Mouse (Mus musculus) heart, adult 18-20 months (tissue): ENCODE measurements around the gene Hist2h2ab. TPM values are rescaled to one million over a fixed set of nuclear protein-coding genes. Genes with fewer than 3 reads are reported as not detected.
A peak's percentile ranks its signal among the peaks of the same experiment; 100 is the strongest.
"Not testable (repeated sequence)": the region's sequence is repeated elsewhere in the genome, so short reads cannot be mapped to it uniquely, and the experiment has no call there.

Experiments used
- DNase-seq, 2 experiments: peaks; one replicate each; pipeline ENCODE4 v3.0.0; 2021 to 2022; ENCODE audit warnings: mixed read lengths in 1 of 2
- total RNA-seq, 2 experiments: library from RNA; stranded (reverse); gene quantifications; 2 replicates each; pipeline ENCODE4 v1.2.3; 2021

Hist2h2ab gene
- total RNA-seq, 2 experiments from 2014 or later = 1.8 to 1.9 TPM

DNA sequence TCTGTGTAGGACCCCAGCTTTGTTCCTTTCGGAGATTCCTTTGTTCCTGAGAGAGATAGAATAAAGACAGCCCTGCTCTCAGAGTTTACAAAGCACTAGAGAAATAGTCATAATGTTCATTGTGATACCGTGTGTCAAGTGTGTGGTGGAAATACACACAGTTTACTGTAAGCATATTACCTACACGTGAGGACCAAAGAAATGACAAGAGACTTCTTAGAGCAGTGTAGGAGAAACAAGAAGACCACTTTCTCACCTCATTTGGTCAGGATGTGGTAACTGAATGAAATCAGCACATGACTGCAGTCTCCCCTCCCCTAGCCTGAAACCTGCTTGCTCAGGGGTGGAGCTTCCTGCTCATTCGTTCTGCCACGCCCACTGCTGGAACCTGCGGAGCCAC is 21.5 kb upstream of the Hist2h2ab start:
- no peak for DNase-seq

DNA sequence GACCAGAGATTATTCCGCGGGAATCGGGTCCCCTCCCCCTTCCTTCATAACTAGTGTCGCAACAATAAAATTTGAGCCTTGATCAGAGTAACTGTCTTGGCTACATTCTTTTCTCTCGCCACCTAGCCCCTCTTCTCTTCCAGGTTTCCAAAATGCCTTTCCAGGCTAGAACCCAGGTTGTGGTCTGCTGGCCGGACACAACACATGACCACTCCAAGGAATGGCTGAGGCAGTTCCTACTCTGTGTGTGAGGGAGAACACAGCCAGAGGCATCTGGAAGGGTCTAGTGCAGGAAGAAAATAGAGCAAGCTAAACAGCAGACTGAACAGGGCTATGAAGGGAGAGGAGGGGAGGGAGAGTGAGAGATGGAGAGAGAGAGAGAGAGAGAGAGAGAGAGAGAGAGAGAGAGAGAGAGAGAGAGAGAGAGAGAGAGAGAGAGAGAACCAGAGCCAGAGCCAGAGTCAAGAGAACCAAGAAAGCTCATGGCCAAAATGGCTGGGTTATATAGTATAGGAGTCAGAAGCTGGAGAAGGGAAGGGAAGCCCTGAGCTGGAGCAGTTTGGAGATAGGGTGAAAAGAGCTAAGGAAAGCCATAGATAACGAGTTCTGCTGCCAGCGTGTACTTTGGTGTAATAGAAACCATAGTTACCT is 20.9 kb upstream of the Hist2h2ab start:
- DNase-seq = not testable (repeated sequence)

DNA sequence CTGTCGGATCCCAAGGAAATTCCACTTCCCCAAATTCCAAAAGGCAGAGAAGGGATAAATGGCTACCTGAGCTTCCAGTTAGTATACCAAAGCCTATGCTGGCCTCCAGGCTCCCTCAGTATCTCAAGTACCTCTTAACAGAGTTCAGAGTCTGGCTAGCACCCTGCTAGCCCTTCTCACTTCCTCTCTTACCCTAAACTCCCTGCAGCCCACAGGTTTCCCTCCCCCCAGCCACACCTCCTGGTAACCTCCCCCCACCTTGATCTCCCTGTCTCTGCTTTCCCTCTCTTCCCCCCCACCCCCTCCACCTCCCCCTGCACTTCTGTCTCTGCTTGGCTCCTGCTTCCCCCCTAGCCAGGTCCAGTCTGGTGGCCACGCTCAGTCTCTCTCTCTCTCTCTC is 19.9 kb upstream of the Hist2h2ab start:
- DNase-seq = no peak

DNA sequence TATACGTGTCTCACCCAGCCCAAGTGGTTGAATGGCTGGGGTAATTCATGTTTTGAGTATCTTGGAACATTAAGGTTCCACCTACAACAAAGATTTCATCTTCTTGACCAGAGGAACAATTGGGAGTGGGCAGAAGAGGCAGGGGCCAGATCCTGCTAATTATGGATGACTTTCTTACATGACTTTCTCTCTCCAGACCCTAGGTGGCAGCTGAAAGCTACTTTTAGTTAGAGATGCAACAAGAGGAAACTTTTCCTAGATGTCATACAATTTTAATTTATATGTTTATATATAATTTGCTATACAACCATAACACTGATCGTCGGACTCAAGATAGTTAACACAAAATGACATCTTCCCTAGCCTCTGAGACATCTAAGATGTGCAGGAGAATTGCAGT is 11.8 kb upstream of the Hist2h2ab start:
- no peak for DNase-seq

DNA sequence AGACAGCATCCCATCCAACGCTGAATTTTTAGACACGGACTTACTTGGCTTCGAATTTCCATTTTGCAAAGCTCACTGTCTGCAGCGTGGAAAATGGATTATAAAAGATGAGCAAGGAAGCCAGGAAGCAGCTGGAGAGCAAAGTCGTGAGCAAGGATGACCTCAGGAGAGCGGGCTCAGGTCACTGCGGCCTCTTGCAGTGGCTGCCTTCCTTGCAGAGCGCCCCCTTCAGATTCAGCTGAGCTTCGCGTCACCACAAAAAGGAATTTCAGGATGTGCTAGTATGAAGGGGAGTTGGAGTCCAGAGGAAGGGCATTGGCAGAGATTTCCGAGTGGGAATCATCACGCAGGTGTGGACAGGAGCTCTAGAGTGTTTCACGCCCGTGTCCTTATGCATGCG is 10.4 kb upstream of the Hist2h2ab start:
- peak in 1 of 2 experiments; percentile 18 for DNase-seq

DNA sequence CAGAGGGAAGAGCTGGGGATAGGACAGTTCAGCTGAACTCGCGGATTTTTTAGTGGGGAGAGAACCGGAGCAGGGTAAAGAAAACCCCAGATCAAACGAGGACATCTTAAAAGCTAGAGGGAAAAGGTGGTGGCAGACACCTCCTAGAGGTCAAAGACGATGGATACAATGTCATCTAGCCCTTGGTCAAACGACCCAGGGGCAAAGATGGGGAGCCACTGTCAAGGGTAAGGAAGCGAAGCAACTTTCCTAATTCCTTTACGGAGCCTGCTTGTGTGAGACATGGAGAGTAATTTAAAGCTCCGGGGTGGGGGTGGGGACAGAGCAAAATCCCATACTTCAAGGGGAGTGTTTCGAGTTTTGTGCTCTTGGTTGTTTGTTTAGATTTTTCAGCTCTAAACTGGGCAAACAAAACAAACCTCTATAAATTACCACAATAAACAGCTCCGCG is 449 bp upstream of the Hist2h2ab start:
- peak; percentile 42 to 66 for DNase-seq

DNA sequence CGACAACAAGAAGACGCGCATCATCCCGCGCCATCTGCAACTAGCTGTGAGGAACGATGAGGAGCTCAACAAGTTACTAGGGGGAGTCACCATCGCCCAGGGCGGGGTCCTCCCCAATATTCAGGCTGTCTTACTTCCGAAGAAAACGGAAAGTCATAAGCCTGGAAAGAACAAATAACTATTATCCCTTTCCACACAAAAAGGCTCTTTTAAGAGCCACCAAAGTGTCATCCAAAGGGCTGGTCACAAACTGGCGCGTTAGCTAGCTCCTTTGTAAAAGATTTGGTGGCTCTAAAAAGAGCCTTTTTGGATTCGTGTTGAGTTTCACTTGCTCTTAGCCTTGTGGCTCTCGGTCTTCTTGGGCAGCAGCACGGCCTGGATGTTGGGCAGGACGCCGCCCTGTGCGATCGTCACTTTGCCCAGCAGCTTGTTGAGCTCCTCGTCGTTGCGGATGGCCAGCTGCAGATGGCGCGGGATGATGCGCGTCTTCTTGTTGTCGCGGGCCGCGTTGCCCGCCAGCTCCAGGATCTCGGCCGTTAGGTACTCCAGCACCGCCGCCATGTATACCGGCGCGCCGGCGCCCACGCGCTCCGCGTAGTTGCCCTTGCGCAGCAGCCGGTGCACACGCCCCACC is 583 bp downstream of the Hist2h2ab start:
- DNase-seq = not testable (repeated sequence)

DNA sequence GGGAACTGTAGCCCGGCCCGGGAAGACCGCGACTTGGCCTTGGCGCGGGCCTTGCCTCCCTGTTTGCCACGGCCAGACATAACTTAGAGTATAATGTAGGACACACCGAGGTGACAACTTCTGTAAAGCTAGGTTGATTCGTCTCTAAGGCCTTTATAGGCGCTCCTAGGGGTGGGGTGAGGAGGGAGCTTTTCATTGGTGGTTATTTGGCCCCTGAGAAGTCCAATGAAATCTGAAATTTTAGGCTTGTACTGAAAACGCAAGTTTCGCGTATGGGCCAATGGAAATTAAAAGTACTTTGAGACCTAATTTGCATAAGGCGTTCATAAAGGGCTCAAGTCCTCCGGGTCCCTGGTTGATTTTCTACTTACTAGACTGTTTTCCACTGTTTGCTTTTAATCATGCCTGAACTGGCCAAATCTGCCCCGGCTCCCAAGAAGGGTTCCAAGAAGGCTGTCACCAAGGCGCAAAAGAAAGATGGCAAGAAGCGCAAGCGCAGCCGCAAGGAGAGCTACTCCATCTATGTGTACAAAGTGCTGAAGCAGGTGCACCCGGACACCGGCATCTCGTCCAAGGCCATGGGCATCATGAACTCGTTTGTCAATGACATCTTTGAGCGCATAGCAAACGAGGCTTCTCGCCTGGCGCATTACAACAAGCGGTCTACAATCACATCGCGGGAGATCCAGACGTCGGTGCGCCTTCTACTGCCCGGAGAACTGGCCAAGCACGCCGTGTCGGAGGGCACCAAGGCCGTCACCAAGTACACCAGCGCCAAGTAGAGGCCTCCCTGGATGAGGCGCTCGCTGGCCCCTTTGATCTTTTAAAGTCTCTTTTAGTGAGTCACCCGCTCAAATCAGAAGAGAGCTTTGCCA is 1.3 kb downstream of the Hist2h2ab start, which contains the start of the genes Hist2h2ac and Hist2h2be:
TSS of gene Hist2h2ac (minus strand) at position 116 of the 875 bp plus-strand sequence.
TSS of gene Hist2h2be (plus strand) at position 355 of the 875 bp plus-strand sequence.
- DNase-seq = peak; percentile 94 to 96

DNA sequence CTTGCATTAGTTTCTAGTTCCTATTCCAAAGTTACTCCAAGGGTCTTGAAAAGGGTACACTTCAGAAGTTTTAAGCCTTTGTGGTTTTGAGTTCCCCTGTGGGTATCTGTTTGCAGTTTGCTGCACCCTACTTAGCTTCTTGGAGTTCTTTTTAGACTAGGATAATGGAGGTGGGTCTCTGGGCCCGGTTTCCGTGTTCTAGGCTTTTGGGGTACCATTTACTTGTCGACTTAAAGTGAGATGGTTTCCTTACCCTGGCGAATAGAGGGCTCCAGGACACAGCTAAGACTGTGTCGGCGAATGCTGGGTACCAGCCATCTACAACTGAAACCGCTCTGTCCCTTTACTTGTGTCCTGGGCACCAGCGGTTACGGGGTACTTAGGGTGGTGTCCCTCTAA is 2.0 kb downstream of the Hist2h2ab start:
- DNase-seq = no peak

DNA sequence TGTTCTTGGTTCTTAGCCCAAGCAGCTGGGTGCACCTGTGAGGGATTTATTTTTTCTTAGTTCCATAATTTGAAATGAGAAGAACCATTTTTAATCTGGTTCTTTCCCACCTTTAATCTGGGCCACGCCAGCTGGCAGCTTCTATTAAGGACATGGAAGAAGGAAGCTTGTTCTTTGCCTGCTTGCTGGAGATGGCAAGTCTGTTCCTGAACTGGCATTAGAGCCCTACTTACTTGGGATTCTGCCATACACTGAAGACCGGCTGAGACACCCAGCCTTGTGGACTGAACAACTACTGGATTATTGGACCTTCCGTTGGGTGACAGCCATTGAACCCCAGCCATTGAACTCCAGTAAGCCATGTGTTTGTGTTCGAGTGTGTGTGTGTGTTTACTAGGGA is 3.1 kb downstream of the Hist2h2ab start:
- no peak for DNase-seq

DNA sequence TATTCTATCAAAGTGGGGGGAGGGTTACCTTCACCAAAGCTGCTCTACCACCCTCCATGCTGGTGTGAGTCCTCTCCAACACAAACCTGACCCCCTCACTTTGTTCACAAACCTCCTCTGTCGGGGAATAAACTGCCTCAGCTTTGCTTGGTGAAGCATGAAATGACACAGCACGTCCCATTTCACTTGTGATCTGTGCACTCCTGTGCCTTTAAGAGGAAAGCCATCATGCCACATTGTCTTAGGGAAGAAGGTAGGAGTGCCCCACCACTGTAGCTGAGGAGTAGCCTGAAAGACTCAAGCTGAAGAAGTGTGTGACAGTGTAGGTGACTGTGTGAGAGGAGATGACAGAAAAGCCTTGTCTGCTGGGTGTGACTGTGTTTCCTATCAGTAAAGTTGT is 5.8 kb downstream of the Hist2h2ab start:
- DNase-seq = no peak

DNA sequence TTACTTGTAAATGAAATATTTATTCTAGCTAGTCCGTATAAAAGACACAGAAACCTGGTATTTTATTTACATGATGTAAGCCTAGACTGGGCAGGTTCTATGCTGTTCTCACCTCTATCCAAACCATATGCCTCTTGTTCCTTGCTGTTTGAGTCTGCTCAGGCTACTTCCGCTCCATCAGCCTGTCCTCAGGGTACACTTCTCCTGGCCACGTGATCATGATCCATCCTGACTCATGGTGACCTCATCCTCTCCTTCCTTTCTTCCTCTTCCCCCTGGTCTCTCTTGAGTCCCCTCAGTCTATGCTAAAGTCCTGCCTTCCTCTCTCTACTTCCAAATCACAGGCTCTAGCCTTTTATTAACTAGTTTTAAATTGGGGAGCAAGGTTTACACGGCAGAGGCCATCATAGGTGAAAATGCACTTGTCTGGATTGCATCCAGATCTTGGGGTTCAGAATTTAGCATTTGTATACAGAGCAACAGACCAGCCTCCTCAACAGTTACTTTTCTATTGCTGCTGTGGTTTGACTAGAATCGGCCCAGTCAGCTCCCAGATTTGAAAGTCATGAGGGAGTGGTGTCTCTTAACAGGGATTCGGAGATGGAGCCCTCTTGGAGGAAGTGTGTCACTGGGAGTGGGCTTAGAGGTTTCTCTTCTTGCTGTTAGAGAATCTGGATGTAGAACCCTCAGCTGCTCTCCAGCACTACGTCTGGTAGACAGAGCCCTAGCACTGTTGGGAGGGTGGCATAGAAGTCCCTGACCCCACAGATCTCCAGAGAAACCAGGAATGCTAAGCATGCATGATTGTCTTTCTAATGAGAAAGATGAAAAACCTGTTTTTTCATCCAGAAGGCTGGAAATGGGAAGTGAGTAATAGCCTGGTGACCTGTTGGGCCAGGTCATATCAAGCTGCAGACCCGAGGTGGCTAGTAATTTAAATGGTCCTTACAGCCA is 7.3 kb downstream of the Hist2h2ab start:
- DNase-seq = peak; percentile 39 to 75

DNA sequence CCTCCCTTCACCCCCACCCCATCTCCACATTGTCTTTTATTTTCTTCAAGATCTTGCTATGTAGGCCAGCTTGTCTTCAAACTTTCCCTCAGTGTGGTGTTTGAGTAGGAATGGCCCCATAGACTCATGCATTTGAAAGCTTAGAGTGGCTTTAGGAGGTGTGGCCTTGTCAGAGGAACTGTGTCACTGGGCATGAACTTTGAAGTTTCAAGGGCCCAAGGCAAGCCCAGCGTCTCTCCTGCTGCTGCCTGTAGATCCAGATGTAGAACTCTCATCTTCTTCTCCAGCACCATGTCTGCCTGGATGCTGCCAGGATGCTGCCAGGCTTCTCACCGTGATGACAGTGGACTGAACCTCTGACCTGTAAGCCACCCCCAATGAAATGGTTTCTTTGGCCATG is 9.2 kb downstream of the Hist2h2ab start:
- DNase-seq = no peak

DNA sequence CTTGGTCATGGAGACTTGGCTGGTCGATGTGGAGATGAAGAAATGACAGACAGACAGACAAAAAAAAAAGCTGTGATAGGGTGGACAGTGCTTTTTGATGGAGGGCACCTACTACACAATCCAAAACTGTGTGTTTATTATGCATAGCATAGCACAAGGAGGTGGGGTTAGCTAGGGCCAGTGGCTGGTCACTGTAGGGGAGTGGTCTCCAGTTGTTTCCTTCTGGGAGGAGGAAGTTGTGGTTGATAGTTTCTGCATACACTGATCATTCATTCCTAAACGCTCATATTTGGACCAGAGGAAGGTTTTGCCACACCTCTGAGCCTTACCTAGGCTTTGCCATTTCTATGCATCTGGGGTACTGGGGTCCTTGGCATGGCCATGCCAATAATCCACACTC is 10.7 kb downstream of the Hist2h2ab start:
- no peak for DNase-seq

DNA sequence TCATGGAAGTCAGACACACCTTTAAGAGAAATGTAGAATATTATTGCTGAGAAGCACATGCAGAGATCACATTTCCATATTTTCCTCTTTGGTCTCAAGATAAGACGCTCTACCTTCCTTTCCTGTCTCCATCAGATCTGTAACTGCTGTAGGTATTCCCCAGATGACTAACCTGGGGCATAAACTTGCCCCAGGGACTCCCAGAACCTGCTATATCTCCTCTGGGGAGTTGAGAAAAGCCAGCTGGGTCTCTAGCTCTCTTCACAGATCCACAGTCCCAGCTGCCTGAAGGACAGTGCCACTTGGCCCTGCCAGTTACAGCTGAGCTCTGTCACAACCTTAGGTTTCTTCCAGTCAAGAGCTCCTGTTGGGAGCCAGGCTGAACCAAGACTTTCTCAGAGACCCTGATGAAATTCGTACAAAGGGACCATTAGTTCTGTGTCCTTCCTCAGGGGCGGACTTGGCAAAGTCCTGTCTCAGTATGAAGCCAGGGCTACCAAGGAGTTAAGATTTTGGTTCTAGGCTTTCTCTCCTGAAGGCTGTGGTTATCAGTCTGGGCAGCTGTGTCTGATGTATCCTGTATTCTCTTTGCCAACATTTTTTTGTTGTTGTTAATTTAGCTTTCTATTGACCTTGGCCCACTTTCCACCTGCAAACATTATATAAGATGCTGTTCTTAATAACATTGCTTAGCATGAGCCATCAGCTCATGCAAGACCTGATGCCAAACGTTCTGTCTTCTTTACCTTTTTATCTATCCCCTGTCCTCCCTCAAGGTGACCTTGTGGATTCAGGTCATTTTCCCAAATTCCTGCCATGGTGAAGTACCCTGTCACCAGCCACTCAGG is 11.5 kb downstream of the Hist2h2ab start:
- peak in 1 of 2 experiments; percentile 24 for DNase-seq

DNA sequence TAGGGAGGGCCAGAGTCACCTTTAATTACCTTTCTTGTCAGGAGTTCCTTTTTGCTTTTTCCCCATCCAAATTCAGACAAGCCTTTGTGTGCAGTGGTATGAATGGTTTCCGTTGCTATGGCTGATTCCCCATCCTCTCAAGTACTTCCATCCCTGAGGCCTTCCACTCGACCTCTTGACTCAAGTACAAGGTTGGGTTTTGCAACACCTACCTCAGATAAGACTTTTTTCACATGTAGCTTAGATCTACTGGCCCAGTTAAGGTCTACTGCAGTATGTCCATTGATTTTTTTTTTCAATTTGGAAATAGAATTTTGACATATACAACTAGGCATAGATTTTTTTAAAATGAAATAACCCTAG is 12.1 kb downstream of the Hist2h2ab start:
- DNase-seq = no peak

DNA sequence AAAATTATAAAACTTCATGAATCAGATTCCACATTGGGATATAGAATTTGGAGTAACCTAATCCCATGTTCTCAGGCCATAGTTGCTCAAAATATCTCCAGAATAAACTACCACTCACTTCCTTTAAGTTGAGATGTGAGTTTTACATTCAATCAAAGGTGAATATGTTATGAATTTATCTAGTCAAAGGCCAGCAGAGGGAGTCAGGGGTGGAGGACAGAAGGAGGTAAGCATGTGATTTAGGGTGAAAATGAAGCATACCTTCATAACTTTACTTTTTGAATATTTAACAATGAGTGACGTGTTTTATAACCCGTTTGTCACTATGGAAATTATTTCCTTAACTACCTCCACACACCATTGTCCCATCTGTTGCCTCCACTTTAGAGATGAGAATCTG is 15.2 kb downstream of the Hist2h2ab start:
- no peak for DNase-seq

DNA sequence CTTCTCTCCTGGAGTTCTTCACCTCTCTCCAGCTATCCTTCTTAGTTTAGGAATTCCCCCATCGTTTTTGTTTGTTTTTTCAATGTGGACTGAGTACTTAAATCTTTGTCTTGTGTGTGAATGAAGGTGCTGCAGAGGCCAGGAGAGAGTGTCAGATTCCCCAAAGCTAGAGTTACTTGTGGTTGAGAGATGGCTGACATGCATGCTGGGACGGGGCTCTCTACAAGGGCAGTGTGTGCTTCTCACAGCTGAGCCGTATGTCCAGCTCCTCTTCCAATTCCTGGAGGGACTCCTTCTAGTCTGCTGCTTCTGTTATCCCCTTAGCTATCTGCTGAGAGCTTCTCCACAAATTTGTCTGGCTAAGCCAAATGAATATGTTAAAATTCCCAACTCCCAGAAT is 16.2 kb downstream of the Hist2h2ab start:
- no peak for DNase-seq

DNA sequence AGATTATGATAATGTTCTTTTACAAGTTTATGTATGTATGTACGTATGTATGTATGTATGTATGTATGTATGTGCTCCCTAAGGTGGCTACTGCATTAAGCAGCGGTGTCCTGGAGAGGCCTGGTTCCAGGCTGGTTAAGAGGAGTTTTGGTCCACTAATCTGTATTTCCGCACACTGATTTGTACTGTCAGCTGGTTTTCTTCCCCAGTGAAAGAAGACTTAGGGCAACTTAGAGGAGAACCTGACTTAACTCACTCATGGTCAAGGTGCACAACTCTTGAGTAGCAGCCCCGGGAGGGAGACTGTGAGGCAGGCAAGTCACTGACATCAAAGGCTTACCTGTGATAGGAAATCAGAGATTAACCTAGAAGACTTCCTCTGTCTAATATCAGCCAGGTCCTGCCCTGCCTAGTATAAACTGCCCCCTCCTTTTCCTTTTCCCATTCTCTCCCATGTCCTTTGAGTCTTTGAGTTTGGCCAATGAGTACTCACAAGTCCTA is 17.2 kb downstream of the Hist2h2ab start:
- DNase-seq = no peak

DNA sequence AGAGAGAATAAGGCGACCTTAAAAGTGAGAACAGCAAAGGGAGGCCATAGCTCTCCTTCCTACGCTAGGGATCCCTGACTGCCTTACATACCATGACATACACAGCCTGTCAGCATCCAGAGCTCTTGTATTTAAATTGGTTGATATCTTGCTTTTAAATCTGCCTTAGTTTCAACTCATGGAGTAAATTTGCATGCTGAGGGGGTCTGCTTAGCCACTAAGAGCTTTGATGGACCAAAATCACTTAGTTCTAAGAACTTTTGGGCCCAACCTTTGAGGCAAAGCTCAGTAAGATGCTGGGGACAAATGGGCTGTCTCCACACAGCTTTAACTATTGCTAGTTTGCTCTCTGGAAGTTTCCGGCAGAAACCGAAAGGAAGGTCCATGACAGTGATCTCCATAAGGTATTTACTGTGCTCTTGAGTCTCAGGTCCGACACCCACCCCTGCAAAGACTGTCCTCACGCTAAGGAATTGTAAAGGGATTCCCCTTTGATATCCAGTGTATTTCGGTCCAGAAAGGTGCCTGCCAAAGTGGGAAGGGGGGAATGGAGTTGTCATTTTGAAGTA is 17.8 kb downstream of the Hist2h2ab start:
- no peak for DNase-seq
